Comparison of ENCODE assay signal across 8 mouse cellular contexts in genomic region chr8:105305211-105306145, GRCm38 (mm10). TPM values are rescaled to one million over a fixed set of nuclear protein-coding genes. Genes with fewer than 3 reads are reported as not detected.
A peak's percentile ranks its signal among the peaks of the same experiment; 100 is the strongest.
DNase-seq lines count a peak whose midpoint lies in the region; ATAC-seq and TF ChIP-seq lines count a peak whose summit lies in the region.

TSS of gene Elmo3 (plus strand) at chr8:105305601.

- H3K4me1 ChIP-seq in forebrain, embryonic 14.5 days (ENCODE audit: control insufficient read depth, insufficient read depth, low read length) = 0 out of 2 replicates have a peak, but pooled peaks cover 3% of the 10 kb centered on the region
- peaks cover 15% of the 10 kb centered on the region for H3K4me1 ChIP-seq in intestine, embryonic 14.5 days (replicated peaks; ENCODE audit: control insufficient read depth, insufficient read depth, low read length)
- H3K4me1 ChIP-seq in liver, adult 2 months (ENCODE audit: control insufficient read depth, insufficient read depth, low read length) = peaks cover 5% of the 10 kb centered on the region
- H3K4me1 ChIP-seq in midbrain, embryonic 15.5 days = peaks cover 11% of the 10 kb centered on the region

- peak; percentile 81 for TF ChIP-seq POLR2A in liver, adult 2 months (IDR thresholded peaks at IDR 0.05; ENCODE audit: extremely low read depth, insufficient read depth, low read length)

- no peaks in the 10 kb centered on the region for H3K79me2 ChIP-seq in liver, adult 2 months (ENCODE audit: control insufficient read depth, insufficient read depth, low read length)

- peak; percentile 56 to 61 for DNase-seq in left cerebral cortex, adult 18-20 months (ENCODE audit: low spot score in 2 of 2)
- no peak for DNase-seq in left cerebral cortex, adult 8-10 months (ENCODE audit: low spot score in 2 of 2)
- peak; percentile 85 for DNase-seq in cerebellum, adult 11-12 months
- DNase-seq in forebrain, embryonic 14.5 days (ENCODE audit: low spot score) = peak; percentile 21
- DNase-seq in intestine, embryonic 14.5 days (ENCODE audit: low spot score) = peak; percentile 88
- peak; percentile 74 for DNase-seq in liver, adult 2 months (ENCODE audit: extremely low read depth, low read depth, low spot score)
- peak; percentile 47 to 60 for DNase-seq in thymus, postnatal 10 days (ENCODE audit: low spot score in 2 of 2)

- 11% methylated on average over 24 of the region's 30 CpGs for WGBS in forebrain, embryonic 14.5 days
- WGBS in intestine, embryonic 14.5 days = 5% methylated on average over 30 of the region's 30 CpGs
- WGBS in liver, adult 2 months = 7% methylated on average over 30 of the region's 30 CpGs
- WGBS in midbrain, embryonic 15.5 days = 10% methylated on average over 30 of the region's 30 CpGs

- H3K27me3 ChIP-seq in forebrain, embryonic 14.5 days (replicated peaks; ENCODE audit: control insufficient read depth, insufficient read depth, low read length) = no peaks in the 10 kb centered on the region
- no peaks in the 10 kb centered on the region for H3K27me3 ChIP-seq in intestine, embryonic 14.5 days (replicated peaks; ENCODE audit: control insufficient read depth, insufficient read depth, low read length)
- no peaks in the 10 kb centered on the region for H3K27me3 ChIP-seq in liver, adult 2 months (ENCODE audit: control insufficient read depth, insufficient read depth, low read length)
- no peaks in the 10 kb centered on the region for H3K27me3 ChIP-seq in midbrain, embryonic 15.5 days (replicated peaks)

- H3K9ac ChIP-seq in forebrain, embryonic 14.5 days (ENCODE audit: low read length) = peak within 1 kb of the TSS; percentile 46
- H3K9ac ChIP-seq in intestine, embryonic 14.5 days (ENCODE audit: low read length) = peak within 1 kb of the TSS; percentile 53
- H3K9ac ChIP-seq in liver, adult 2 months (ENCODE audit: low read depth, low read length) = peak within 1 kb of the TSS; percentile 88
- H3K9ac ChIP-seq in midbrain, embryonic 15.5 days = no peak within 1 kb of the TSS

- no peak within 1 kb of the TSS for H3K4me3 ChIP-seq in forebrain, embryonic 14.5 days (ENCODE audit: low read depth, low read length)
- peak within 1 kb of the TSS; percentile 40 for H3K4me3 ChIP-seq in intestine, embryonic 14.5 days (ENCODE audit: low read depth, low read length)
- peak within 1 kb of the TSS; percentile 85 for H3K4me3 ChIP-seq in liver, adult 2 months (ENCODE audit: insufficient read depth, low read depth, low read length)
- H3K4me3 ChIP-seq in midbrain, embryonic 15.5 days = 0 out of 2 replicates have a peak within 1 kb of the TSS, but pooled peaks have one; percentile 13

- TF ChIP-seq CTCF in liver, adult 2 months (IDR thresholded peaks at IDR 0.05; ENCODE audit: low read depth, low read length) = no peak

- peak within 1 kb of the TSS; percentile 5; the same call in 1 of the 2 replicates for H3K27ac ChIP-seq in forebrain, embryonic 14.5 days (ENCODE audit: low read depth, low read length)
- peak within 1 kb of the TSS; percentile 77 for H3K27ac ChIP-seq in intestine, embryonic 14.5 days (ENCODE audit: low read depth)
- H3K27ac ChIP-seq in liver, adult 2 months (replicated peaks; ENCODE audit: insufficient read depth, low read depth, low read length) = peak within 1 kb of the TSS; percentile 90
- 0 out of 2 replicates have a peak within 1 kb of the TSS, but pooled peaks have one; percentile 9 for H3K27ac ChIP-seq in midbrain, embryonic 15.5 days

- H3K9me3 ChIP-seq in forebrain, embryonic 14.5 days (replicated peaks; ENCODE audit: control insufficient read depth, low read length) = no peaks in the 10 kb centered on the region
- H3K9me3 ChIP-seq in intestine, embryonic 14.5 days (ENCODE audit: control insufficient read depth, low read length) = no peaks in the 10 kb centered on the region
- no peaks in the 10 kb centered on the region for H3K9me3 ChIP-seq in midbrain, embryonic 15.5 days

- H3K36me3 ChIP-seq in forebrain, embryonic 14.5 days (ENCODE audit: control insufficient read depth, insufficient read depth, low read length) = peaks cover 76% of the 10 kb centered on the region
- peaks cover 56% of the 10 kb centered on the region for H3K36me3 ChIP-seq in intestine, embryonic 14.5 days (ENCODE audit: control insufficient read depth, insufficient read depth, low read length)
- H3K36me3 ChIP-seq in liver, adult 2 months (ENCODE audit: control insufficient read depth, insufficient read depth, low read length) = peaks cover 17% of the 10 kb centered on the region
- peaks cover 41% of the 10 kb centered on the region for H3K36me3 ChIP-seq in midbrain, embryonic 15.5 days (replicated peaks)

- peak; percentile 33 for ATAC-seq in forebrain, embryonic 14.5 days
- peak; percentile 90 for ATAC-seq in intestine, embryonic 14.5 days (replicated peaks; ENCODE audit: low FRiP score, low TSS enrichment, low read depth)
- peak; percentile 62 for ATAC-seq in midbrain, embryonic 15.5 days (replicated peaks)

- H3K4me2 ChIP-seq in forebrain, embryonic 14.5 days (ENCODE audit: low read length) = peak within 1 kb of the TSS; percentile 36
- peak within 1 kb of the TSS; percentile 63 for H3K4me2 ChIP-seq in intestine, embryonic 14.5 days (ENCODE audit: low read length)
- H3K4me2 ChIP-seq in midbrain, embryonic 15.5 days = peak within 1 kb of the TSS; percentile 43

RNA-seq across cellular contexts. Expression of gene Elmo3, which starts in this region (rescaled TPM):
- 1 to 10 TPM; 1.4 to 1.8 TPM for total RNA-seq in left cerebral cortex, adult 18-20 months (2021)
- total RNA-seq in left cerebral cortex, adult 8-10 months (2022) = 1 to 10 TPM; 1.5 to 3.0 (median 2.3) TPM
- polyA plus RNA-seq in forebrain, embryonic 14.5 days (2014; fragmentation: Nextera tagmentation; extraction: Ambion mirVana) = 0.70 and 0.82 TPM in 2 replicates
- polyA plus RNA-seq in intestine, embryonic 14.5 days (2014; fragmentation: Nextera tagmentation; extraction: Ambion mirVana) = 16.8 and 17.7 TPM in 2 replicates
- 16.8 and 19.5 TPM in 2 replicates for total RNA-seq in liver, adult 2 months (2014; rRNA removed)
- polyA plus RNA-seq in liver, adult 2 months (2012; rRNA removed) = 32.4 and 33.4 TPM in 2 replicates
- 1.1 and 1.3 TPM in 2 replicates for polyA plus RNA-seq in midbrain, embryonic 15.5 days (2015; fragmentation: Nextera tagmentation; extraction: Ambion mirVana)

Comparison
In these comparisons a context has a peak if more than half of its experiments do, and no peak if none do; other contexts are left out.
1. DNase-seq: peak in left cerebral cortex, adult 18-20 months (2 of 2), cerebellum, adult 11-12 months (single experiment), intestine, embryonic 14.5 days (single experiment), liver, adult 2 months (single experiment) and thymus, postnatal 10 days (2 of 2); none in left cerebral cortex, adult 8-10 months (0 of 2).
2. Peak in DNase-seq, ATAC-seq, H3K27ac ChIP-seq, H3K9ac ChIP-seq and H3K4me2 ChIP-seq in forebrain, embryonic 14.5 days; RNA of the gene not detected or under 1 TPM.
3. ATAC-seq: peak in every context shown above with its lines; median percentile 90 in intestine, embryonic 14.5 days; 62 in midbrain, embryonic 15.5 days; 33 in forebrain, embryonic 14.5 days.
4. H3K27ac ChIP-seq: peak in every context shown above with its lines; median percentile 90 in liver, adult 2 months; 77 in intestine, embryonic 14.5 days; 9 in midbrain, embryonic 15.5 days; 5 in forebrain, embryonic 14.5 days.
5. Peak in every context shown above with its lines, with median percentiles within 50 percentile points of each other: H3K4me2 ChIP-seq.